Mouse (Mus musculus): ENCODE data around the gene Fndc8. TPM values are rescaled to one million over a fixed set of nuclear protein-coding genes. Genes with fewer than 3 reads are reported as not detected.
A peak's percentile ranks its signal among the peaks of the same experiment; 100 is the strongest.

Gene Fndc8
- polyA plus RNA-seq, 1 experiment from 2014 or later, result 1.1 TPM

GRCm38 (mm10) chr11:82901606-82902310, 9.8 kb downstream of the Fndc8 start:
- H3K36me3 ChIP-seq (ENCODE audit: control insufficient read depth, insufficient read depth, low read length), result peaks cover 56% of the 10 kb centered on the region
- no peak for ATAC-seq (ENCODE audit: low read depth)
- H3K9me3 ChIP-seq (ENCODE audit: control insufficient read depth, low read length), result no peaks in the 10 kb centered on the region

GRCm38 (mm10) chr11:82904952-82905351, 13.0 kb downstream of the Fndc8 start:
- H3K36me3 ChIP-seq (ENCODE audit: control insufficient read depth, insufficient read depth, low read length), result peaks cover 45% of the 10 kb centered on the region
- ATAC-seq (ENCODE audit: low read depth), result no peak
- H3K27ac ChIP-seq (ENCODE audit: low read depth, low read length), result no peak overlapping the region
- H3K9ac ChIP-seq (replicated peaks; ENCODE audit: low read depth, low read length), result no peak overlapping the region
- H3K27me3 ChIP-seq (ENCODE audit: control insufficient read depth, insufficient read depth, low read length), result no peaks in the 10 kb centered on the region
- no peaks in the 10 kb centered on the region for H3K9me3 ChIP-seq (ENCODE audit: control insufficient read depth, low read length)
- 73% methylated on average over 8 of the region's 8 CpGs for WGBS
- peaks cover 5% of the 10 kb centered on the region; the same call in 1 of the 2 replicates for H3K4me1 ChIP-seq (ENCODE audit: control insufficient read depth, insufficient read depth, low read length)
- H3K4me2 ChIP-seq (ENCODE audit: low read depth, low read length), result no peak overlapping the region
- no peak overlapping the region for H3K4me3 ChIP-seq (ENCODE audit: low read depth, low read length)

More at GRCm38 (mm10) chr11:82901606-82902310, 9.8 kb downstream of the Fndc8 start:
- Histone ChIP-seq H3K27ac (ENCODE audit: low read depth, low read length) (no peak overlapping the region), H3K4me3 (ENCODE audit: low read depth, low read length) (no peak overlapping the region), H3K4me2 (ENCODE audit: low read depth, low read length) (no peak overlapping the region), H3K4me1 (ENCODE audit: control insufficient read depth, insufficient read depth, low read length) (no peaks in the 10 kb centered on the region), H3K9ac (replicated peaks; ENCODE audit: low read depth, low read length) (no peak overlapping the region), H3K27me3 (ENCODE audit: control insufficient read depth, insufficient read depth, low read length) (no peaks in the 10 kb centered on the region)
- WGBS, result 94% methylated on average over 20 of the region's 20 CpGs

- Histone ChIP-seq H3K9me3 (ENCODE audit: control insufficient read depth, low read length) (no peaks in the 10 kb centered on the region), H3K36me3 (ENCODE audit: control insufficient read depth, insufficient read depth, low read length) (peaks cover 38% of the 10 kb centered on the region), H3K4me3 (ENCODE audit: low read depth, low read length) (no peak overlapping the region), H3K27ac (ENCODE audit: low read depth, low read length) (no peak overlapping the region), H3K27me3 (ENCODE audit: control insufficient read depth, insufficient read depth, low read length) (no peaks in the 10 kb centered on the region), H3K9ac (replicated peaks; ENCODE audit: low read depth, low read length) (no peak overlapping the region), H3K4me2 (ENCODE audit: low read depth, low read length) (no peak overlapping the region), H3K4me1 (ENCODE audit: control insufficient read depth, insufficient read depth, low read length) (peaks cover 5% of the 10 kb centered on the region; the same call in 1 of the 2 replicates)
- 94% methylated on average over 5 of the region's 5 CpGs for WGBS
- ATAC-seq (ENCODE audit: low read depth), result no peak
These were observed 13.9 kb downstream of the Fndc8 start for GRCm38 (mm10) chr11:82905816-82906215.

- Histone ChIP-seq H3K36me3 (ENCODE audit: control insufficient read depth, insufficient read depth, low read length) (peaks cover 21% of the 10 kb centered on the region), H3K9me3 (ENCODE audit: control insufficient read depth, low read length) (no peaks in the 10 kb centered on the region), H3K4me2 (ENCODE audit: low read depth, low read length) (peak within 1 kb of the TSS; percentile 65), H3K9ac (replicated peaks; ENCODE audit: low read depth, low read length) (peak within 1 kb of the TSS; percentile 74), H3K4me3 (ENCODE audit: low read depth, low read length) (peak within 1 kb of the TSS; percentile 74), H3K4me1 (ENCODE audit: control insufficient read depth, insufficient read depth, low read length) (peaks cover 5% of the 10 kb centered on the region; the same call in 1 of the 2 replicates), H3K27ac (ENCODE audit: low read depth, low read length) (0 out of 2 replicates have a peak within 1 kb of the TSS, but pooled peaks have one; percentile 28), H3K27me3 (ENCODE audit: control insufficient read depth, insufficient read depth, low read length) (no peaks in the 10 kb centered on the region)
- WGBS, result 2% methylated on average over 67 of the region's 73 CpGs
- ATAC-seq (ENCODE audit: low read depth), result peak; percentile 89
These were observed 16.0 kb downstream of the Fndc8 start, which contains the start of gene Nle1 for GRCm38 (mm10) chr11:82907651-82908607. Gene Nle1 (minus strand): TSS chr11:82908411.

GRCm38 (mm10) chr11:82908608-82908989, 16.7 kb downstream of the Fndc8 start:
- Histone ChIP-seq H3K9ac (replicated peaks; ENCODE audit: low read depth, low read length) (no peak overlapping the region), H3K4me3 (ENCODE audit: low read depth, low read length) (no peak overlapping the region; the same call in 1 of the 2 replicates), H3K27me3 (ENCODE audit: control insufficient read depth, insufficient read depth, low read length) (no peaks in the 10 kb centered on the region), H3K27ac (ENCODE audit: low read depth, low read length) (no peak overlapping the region), H3K4me1 (ENCODE audit: control insufficient read depth, insufficient read depth, low read length) (peaks cover 5% of the 10 kb centered on the region; the same call in 1 of the 2 replicates), H3K36me3 (ENCODE audit: control insufficient read depth, insufficient read depth, low read length) (peaks cover 16% of the 10 kb centered on the region), H3K4me2 (ENCODE audit: low read depth, low read length) (peak overlapping the region; percentile 65; the same call in 1 of the 2 replicates), H3K9me3 (ENCODE audit: control insufficient read depth, low read length) (no peaks in the 10 kb centered on the region)
- 59% methylated on average over 10 of the region's 10 CpGs for WGBS
- no peak for ATAC-seq (ENCODE audit: low read depth)

GRCm38 (mm10) chr11:82910250-82910649, 18.3 kb downstream of the Fndc8 start, which contains the start of gene Unc45b:
Gene Unc45b (plus strand): TSS chr11:82910550.
- 91% methylated on average over 4 of the region's 4 CpGs for WGBS

GRCm38 (mm10) chr11:82910679-82911389, 18.9 kb downstream of the Fndc8 start:
- Histone ChIP-seq H3K9me3 (ENCODE audit: control insufficient read depth, low read length) (no peaks in the 10 kb centered on the region), H3K27me3 (ENCODE audit: control insufficient read depth, insufficient read depth, low read length) (no peaks in the 10 kb centered on the region), H3K4me2 (ENCODE audit: low read depth, low read length) (no peak overlapping the region), H3K4me3 (ENCODE audit: low read depth, low read length) (no peak overlapping the region), H3K9ac (replicated peaks; ENCODE audit: low read depth, low read length) (no peak overlapping the region), H3K36me3 (ENCODE audit: control insufficient read depth, insufficient read depth, low read length) (no peaks in the 10 kb centered on the region), H3K4me1 (ENCODE audit: control insufficient read depth, insufficient read depth, low read length) (peaks cover 5% of the 10 kb centered on the region; the same call in 1 of the 2 replicates), H3K27ac (ENCODE audit: low read depth, low read length) (no peak overlapping the region)
- WGBS, result 87% methylated on average over 11 of the region's 11 CpGs
- no peak for ATAC-seq (ENCODE audit: low read depth)

More at GRCm38 (mm10) chr11:82910250-82910649, 18.3 kb downstream of the Fndc8 start, which contains the start of gene Unc45b:
- H3K27ac ChIP-seq (ENCODE audit: low read depth, low read length), result no peak within 1 kb of the TSS
- H3K4me1 ChIP-seq (ENCODE audit: control insufficient read depth, insufficient read depth, low read length), result peaks cover 5% of the 10 kb centered on the region; the same call in 1 of the 2 replicates
- no peak within 1 kb of the TSS for H3K4me3 ChIP-seq (ENCODE audit: low read depth, low read length)
- 0 out of 2 replicates have a peak, but pooled peaks cover 4% of the 10 kb centered on the region for H3K36me3 ChIP-seq (ENCODE audit: control insufficient read depth, insufficient read depth, low read length)
- H3K27me3 ChIP-seq (ENCODE audit: control insufficient read depth, insufficient read depth, low read length), result no peaks in the 10 kb centered on the region
- H3K9ac ChIP-seq (replicated peaks; ENCODE audit: low read depth, low read length), result no peak within 1 kb of the TSS
- H3K9me3 ChIP-seq (ENCODE audit: control insufficient read depth, low read length), result no peaks in the 10 kb centered on the region
- no peak within 1 kb of the TSS for H3K4me2 ChIP-seq (ENCODE audit: low read depth, low read length)
- ATAC-seq (ENCODE audit: low read depth), result no peak

- Histone ChIP-seq H3K36me3 (ENCODE audit: control insufficient read depth, insufficient read depth, low read length) (no peaks in the 10 kb centered on the region), H3K4me2 (ENCODE audit: low read depth, low read length) (peak overlapping the region; percentile 35), H3K27ac (ENCODE audit: low read depth, low read length) (no peak overlapping the region), H3K4me1 (ENCODE audit: control insufficient read depth, insufficient read depth, low read length) (no peaks in the 10 kb centered on the region), H3K27me3 (ENCODE audit: control insufficient read depth, insufficient read depth, low read length) (no peaks in the 10 kb centered on the region), H3K9me3 (ENCODE audit: control insufficient read depth, low read length) (no peaks in the 10 kb centered on the region), H3K4me3 (ENCODE audit: low read depth, low read length) (no peak overlapping the region), H3K9ac (replicated peaks; ENCODE audit: low read depth, low read length) (no peak overlapping the region)
- ATAC-seq (ENCODE audit: low read depth), result peak; percentile 63; the same call in 1 of the 2 replicates
- whole genome bisulfite sequencing, result 9% methylated on average over 16 of the region's 16 CpGs
These were observed 22.9 kb downstream of the Fndc8 start for GRCm38 (mm10) chr11:82914711-82915352.
